Mouse (Mus musculus) CH12.LX (cell line): ENCODE data around the gene Tbx3. TPM values are rescaled to one million over a fixed set of nuclear protein-coding genes. Genes with fewer than 3 reads are reported as not detected.

Experiments
- DNase-seq: peaks from one replicate; pipeline ENCODE4 v3.0.0-alpha.2; 2013; ENCODE audit errors: extremely low read depth
- H3K27ac ChIP-seq: 2 replicates; pipeline ENCODE4 v1.5.1; 2012; ENCODE audit warnings: low read depth, mild to moderate bottlenecking, control low read depth, moderate library complexity; ENCODE audit not compliant: insufficient read depth
- H3K27me3 ChIP-seq: replicated peaks from 2 replicates; pipeline ENCODE3; 2012; ENCODE audit warnings: inconsistent platforms
- H3K36me3 ChIP-seq, 2 experiments: replicated peaks in 1 of 2; 2 replicates each; pipeline versions ENCODE3 to v1.6.1; 2012; ENCODE audit warnings: inconsistent platforms in 1 of 2, low read length in 1 of 2, mild to moderate bottlenecking in 1 of 2, mixed read lengths in 1 of 2, moderate library complexity in 1 of 2; ENCODE audit not compliant: control insufficient read depth in 1 of 2, insufficient read depth in 1 of 2
- H3K4me1 ChIP-seq, 2 experiments: 2 replicates each; pipeline ENCODE4 v1.6.1; 2012; ENCODE audit warnings: inconsistent platforms in 1 of 2, moderate library complexity in 1 of 2; ENCODE audit not compliant: insufficient read depth in 2 of 2, control insufficient read depth in 1 of 2
- H3K4me2 ChIP-seq: 2 replicates; pipeline ENCODE4 v1.6.1; 2012; ENCODE audit warnings: low read depth, mild to moderate bottlenecking, control low read depth; ENCODE audit not compliant: poor library complexity, insufficient read depth, severe bottlenecking
- H3K4me3 ChIP-seq, 3 experiments: fragments of 150-350 bp in 1 of 3; sonication (generic) in 1 of 3; replicated peaks in 1 of 3; 2 replicates each; pipeline versions ENCODE3 to v1.5.1; 2011 to 2012; ENCODE audit warnings: low read depth in 2 of 3, low read length in 2 of 3, mild to moderate bottlenecking in 2 of 3, moderate library complexity in 2 of 3, control low read depth in 1 of 3, improper control_type of control experiment in 1 of 3, inconsistent platforms in 1 of 3, mixed read lengths in 1 of 3; ENCODE audit not compliant: poor library complexity in 1 of 3
- H3K79me2 ChIP-seq: replicated peaks from 2 replicates; pipeline ENCODE4 v1.6.1; 2012; ENCODE audit warnings: mild to moderate bottlenecking, moderate library complexity; ENCODE audit not compliant: control insufficient read depth, poor library complexity, insufficient read depth, severe bottlenecking; ENCODE audit errors: extremely low read depth
- H3K9ac ChIP-seq: 2 replicates; pipeline ENCODE4 v1.6.1; 2012; ENCODE audit warnings: low read depth, mild to moderate bottlenecking, control low read depth, moderate library complexity; ENCODE audit not compliant: insufficient read depth
- H3K9me3 ChIP-seq: replicated peaks from 2 replicates; pipeline ENCODE3; 2012; ENCODE audit warnings: low read length, inconsistent platforms, mixed read lengths
- BHLHE40 ChIP-seq: IDR thresholded peaks from 2 replicates; pipeline ENCODE4 v1.6.1; 2011; ENCODE audit warnings: mild to moderate bottlenecking, low read depth, low read length, improper control_type of control experiment
- CHD1 ChIP-seq: IDR thresholded peaks from 2 replicates; pipeline ENCODE4 v1.6.1; 2012; ENCODE audit warnings: low read depth, low read length, improper control_type of control experiment, inconsistent platforms
- CHD2 ChIP-seq: IDR thresholded peaks from 2 replicates; pipeline ENCODE4 v1.6.1; 2011; ENCODE audit warnings: low read length, improper control_type of control experiment
- EP300 ChIP-seq: IDR thresholded peaks from 2 replicates; pipeline ENCODE4 v1.6.1; 2011; ENCODE audit warnings: low read length, improper control_type of control experiment
- ETS1 ChIP-seq: conservative IDR thresholded peaks from 2 replicates; pipeline ENCODE4 v1.6.1; 2012; ENCODE audit warnings: low read depth, mild to moderate bottlenecking, inconsistent platforms, low read length, improper control_type of control experiment, moderate library complexity
- KAT2A ChIP-seq: IDR thresholded peaks from 2 replicates; pipeline ENCODE4 v1.6.1; 2012; ENCODE audit warnings: low read length, improper control_type of control experiment, inconsistent platforms; ENCODE audit not compliant: insufficient replicate concordance
- MEF2A ChIP-seq: IDR thresholded peaks from 2 replicates; pipeline ENCODE4 v1.6.1; 2014; ENCODE audit warnings: low read depth, mild to moderate bottlenecking, inconsistent platforms, low read length, improper control_type of control experiment, borderline replicate concordance
- MYC ChIP-seq: IDR thresholded peaks from 2 replicates; pipeline ENCODE4 v1.6.1; 2011; ENCODE audit warnings: low read depth, mild to moderate bottlenecking, improper control_type of control experiment, low read length
- NELFE ChIP-seq: IDR thresholded peaks from 2 replicates; pipeline ENCODE4 v1.6.1; 2011; ENCODE audit warnings: low read depth, low read length, improper control_type of control experiment
- NRF1 ChIP-seq: IDR thresholded peaks from 2 replicates; pipeline ENCODE4 v1.6.1; 2014; ENCODE audit warnings: low read depth, mild to moderate bottlenecking, inconsistent platforms, low read length, improper control_type of control experiment, moderate library complexity
- POLR2A ChIP-seq: IDR thresholded peaks from 2 replicates; pipeline ENCODE4 v1.6.1; 2011; ENCODE audit warnings: low read depth, mild to moderate bottlenecking, improper control_type of control experiment, low read length
- POLR2AphosphoS2 ChIP-seq: IDR thresholded peaks from 2 replicates; pipeline ENCODE4 v1.6.1; 2011; ENCODE audit warnings: low read depth, low read length, improper control_type of control experiment
- SIN3A ChIP-seq: IDR thresholded peaks from 2 replicates; pipeline ENCODE4 v1.6.1; 2012; ENCODE audit warnings: low read length, improper control_type of control experiment, inconsistent platforms
- UBTF ChIP-seq: IDR thresholded peaks from 2 replicates; pipeline ENCODE4 v1.6.1; 2012; ENCODE audit warnings: low read depth, mild to moderate bottlenecking, inconsistent platforms, low read length, improper control_type of control experiment, moderate library complexity
- ZC3H11A ChIP-seq: IDR thresholded peaks from 2 replicates; pipeline ENCODE4 v1.6.1; 2012; ENCODE audit warnings: low read depth, mild to moderate bottlenecking, inconsistent platforms, low read length, improper control_type of control experiment
- ZKSCAN1 ChIP-seq: IDR thresholded peaks from 2 replicates; pipeline ENCODE4 v1.6.1; 2012; ENCODE audit warnings: low read depth, inconsistent platforms, low read length, improper control_type of control experiment, borderline replicate concordance
- ZMIZ1 ChIP-seq: IDR thresholded peaks from 2 replicates; pipeline ENCODE4 v1.6.1; 2012; ENCODE audit warnings: low read depth, mild to moderate bottlenecking, inconsistent platforms, low read length, improper control_type of control experiment
- ZNF384 ChIP-seq: IDR thresholded peaks from 2 replicates; pipeline ENCODE4 v1.6.1; 2012; ENCODE audit warnings: low read depth, low read length, improper control_type of control experiment, inconsistent platforms
- dilution Hi-C: fragments of 300-500 bp; cut with MboI; formaldehyde crosslinking; loops from 2 replicates; pipeline ENCODE4 v1.14.3; 2020; ENCODE audit warnings: low sequenced_read_pairs; ENCODE audit not compliant: extremely low pct_unique_long_range_greater_than_20kb, extremely low pct_ligation_motif_present
- in situ Hi-C: fragments of 300-500 bp; cut with MboI; formaldehyde crosslinking; loops from 3 replicates; pipeline ENCODE4 v1.14.3; 2019; ENCODE audit warnings: low sequenced_read_pairs, low pct_ligation_motif_present, low pct_unique_long_range_greater_than_20kb, mixed read lengths
- polyA plus RNA-seq: library from polyadenylated mRNA; unstranded; fragments of >175 nt; gene quantifications from 2 replicates; pipeline ENCODE4 v1.2.1, GENCODE M21; 2012; ENCODE audit warnings: low read depth; ENCODE audit not compliant: insufficient read length
- total RNA-seq, 2 experiments: library from RNA; depleted of rRNA; stranded (reverse); fragments of 300-350 nt in 1 of 2; fragments of >200 nt in 1 of 2; gene quantifications; 2 replicates each; pipeline ENCODE4 v1.2.3; 2012 to 2014

The Tbx3 gene
- total and polyA plus RNA-seq, 3 experiments: not detected

DNA sequence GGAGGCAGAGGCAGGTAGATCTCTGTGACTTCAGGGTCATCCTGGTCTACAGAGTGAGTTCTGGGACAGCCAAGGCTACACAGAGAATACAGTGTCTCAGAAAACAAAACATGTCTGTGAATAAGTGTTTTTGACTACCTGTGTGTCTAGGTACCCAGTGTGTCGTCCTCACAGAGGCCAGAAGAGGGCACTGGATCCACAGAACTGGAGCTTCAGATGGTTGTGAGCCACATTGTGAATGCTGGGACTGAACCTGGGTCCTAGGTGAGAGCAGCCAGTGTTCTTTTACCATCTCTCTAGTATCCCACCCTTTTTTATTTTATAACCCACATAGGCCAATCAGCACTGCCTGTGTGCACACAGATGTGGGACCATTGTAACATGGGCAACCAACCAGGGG lies 32.6 kb downstream of the Tbx3 start:
- dilution Hi-C loops: no loop called here
- no peaks in the 10 kb centered on the region for H3K79me2 ChIP-seq
- no peak overlapping the region for H3K27ac ChIP-seq
- DNase-seq: no peak
- H3K4me2 ChIP-seq: no peak overlapping the region
- H3K9ac ChIP-seq: no peak overlapping the region
- no peaks in the 10 kb centered on the region for H3K36me3 ChIP-seq
- no peak overlapping the region for H3K4me3 ChIP-seq
- no peak for TF ChIP-seq MYC
- no peak for TF ChIP-seq ZC3H11A
- no peak for TF ChIP-seq UBTF
- TF ChIP-seq NRF1: no peak
- no peak for TF ChIP-seq SIN3A
- no peak for TF ChIP-seq POLR2AphosphoS2
- no peak for TF ChIP-seq CHD1
- TF ChIP-seq ZKSCAN1: no peak
- TF ChIP-seq, all 38 proteins: peak for 0
- no peaks in the 10 kb centered on the region for H3K27me3 ChIP-seq
- no peaks in the 10 kb centered on the region for H3K4me1 ChIP-seq
- in situ Hi-C loops: no loop called here
- H3K9me3 ChIP-seq: peaks cover 75% of the 10 kb centered on the region

DNA sequence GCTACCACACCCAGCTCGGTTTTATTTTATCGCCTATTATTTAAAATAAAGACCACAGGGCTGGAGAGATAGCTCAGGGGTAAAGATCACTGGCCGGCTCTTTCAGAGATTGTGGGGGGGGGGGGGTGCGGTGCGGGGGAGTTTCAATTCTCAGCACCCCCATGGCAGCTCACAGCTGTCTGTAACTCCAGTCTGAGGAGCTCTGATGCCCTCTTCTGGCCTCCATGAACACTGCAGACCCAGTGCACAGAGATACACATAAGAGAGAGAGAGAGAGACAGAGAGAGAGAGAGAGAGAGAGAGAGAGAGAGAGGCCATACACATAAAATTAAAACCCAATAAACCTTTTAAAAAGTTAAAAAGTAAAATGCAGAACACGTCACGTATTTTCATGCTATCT lies 34.4 kb downstream of the Tbx3 start:
- dilution Hi-C loops: no loop called here

DNA sequence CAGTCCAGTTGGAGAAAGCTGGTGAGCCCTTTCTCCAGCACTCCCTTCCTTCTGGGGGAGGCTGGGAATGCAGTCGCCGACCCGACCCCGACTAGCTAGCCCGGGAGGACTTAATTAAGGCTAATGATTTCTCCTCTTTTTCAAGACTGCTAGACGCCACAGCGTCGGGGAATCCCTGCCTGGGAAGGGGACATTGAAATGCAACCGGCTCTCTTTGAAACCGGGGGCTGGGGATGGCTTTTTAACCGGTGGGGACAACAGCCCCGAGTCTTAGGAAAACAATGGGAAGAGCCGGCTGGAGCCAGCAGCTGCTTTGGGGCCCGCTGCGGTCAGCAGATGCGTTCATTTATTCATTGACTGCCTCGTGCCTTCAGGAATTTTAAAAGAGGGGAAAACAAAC lies 36.0 kb downstream of the Tbx3 start:
- H3K9me3 ChIP-seq: peaks cover 77% of the 10 kb centered on the region
- H3K4me1 ChIP-seq: no peaks in the 10 kb centered on the region
- no peaks in the 10 kb centered on the region for H3K27me3 ChIP-seq
- in situ Hi-C loops (no loop called here), dilution Hi-C loops (no loop called here)
- H3K4me2 ChIP-seq: no peak overlapping the region
- no peaks in the 10 kb centered on the region for H3K79me2 ChIP-seq
- no peak overlapping the region for H3K4me3 ChIP-seq
- no peaks in the 10 kb centered on the region for H3K36me3 ChIP-seq
- no peak for DNase-seq
- TF ChIP-seq EP300 (no peak), CHD2 (no peak), NELFE (no peak), ZMIZ1 (no peak), ZKSCAN1 (no peak), MYC (no peak)
- H3K9ac ChIP-seq: no peak overlapping the region
- no peak overlapping the region for H3K27ac ChIP-seq

More for the DNA sequence above, 34.4 kb downstream of the Tbx3 start:
- no peak for TF ChIP-seq POLR2A
- no peak for TF ChIP-seq MYC
- TF ChIP-seq BHLHE40: no peak
- TF ChIP-seq NRF1: no peak
- no peak for TF ChIP-seq ZNF384
- TF ChIP-seq ZMIZ1: no peak
- TF ChIP-seq KAT2A: no peak
- no peak for TF ChIP-seq MEF2A
- TF ChIP-seq ETS1: no peak
- no peaks in the 10 kb centered on the region for H3K79me2 ChIP-seq
- no peaks in the 10 kb centered on the region for H3K36me3 ChIP-seq
- H3K4me2 ChIP-seq: no peak overlapping the region
- DNase-seq: no peak
- H3K9me3 ChIP-seq: peaks cover 77% of the 10 kb centered on the region
- H3K27ac ChIP-seq: no peak overlapping the region
- no peaks in the 10 kb centered on the region for H3K27me3 ChIP-seq
- in situ Hi-C loops: no loop called here
- H3K4me1 ChIP-seq: no peaks in the 10 kb centered on the region
- H3K4me3 ChIP-seq: no peak overlapping the region
- H3K9ac ChIP-seq: no peak overlapping the region
